In genomic region chr17:56627530-56628277, GRCm38 (mm10) we compare ENCODE assay signal across 8 mouse cellular contexts. TPM values are rescaled to one million over a fixed set of nuclear protein-coding genes. Genes with fewer than 3 reads are reported as not detected.
DNase-seq lines count a peak whose midpoint lies in the region; ATAC-seq and TF ChIP-seq lines count a peak whose summit lies in the region.

Gene Catsperd, plus strand, starts transcription at chr17:56628143.

- H3K27ac ChIP-seq in ES-Bruce4 (ENCODE audit: insufficient read depth, low read length): peak within 1 kb of the TSS; percentile 54
- H3K27ac ChIP-seq in forebrain, embryonic 10.5 days: peak within 1 kb of the TSS; percentile 94
- H3K27ac ChIP-seq in kidney, postnatal 0 days: peak within 1 kb of the TSS; percentile 87
- H3K27ac ChIP-seq in midbrain, embryonic 10.5 days (replicated peaks): peak within 1 kb of the TSS; percentile 90

- TF ChIP-seq EP300 in ES-Bruce4 (IDR thresholded peaks at IDR 0.05; ENCODE audit: insufficient read depth, low read depth, low read length): no peak

- peak; percentile 18 for TF ChIP-seq POLR2A in ES-Bruce4 (IDR thresholded peaks at IDR 0.05; ENCODE audit: insufficient read depth, low read length)

- peak within 1 kb of the TSS; percentile 17; the same call in 1 of the 2 replicates for H3K9ac ChIP-seq in ES-Bruce4 (ENCODE audit: low read depth, poor library complexity, severe bottlenecking)
- H3K9ac ChIP-seq in kidney, postnatal 0 days (ENCODE audit: low read depth, low read length): peak within 1 kb of the TSS; percentile 51; the same call in 1 of the 2 replicates

- no peaks in the 10 kb centered on the region for H3K9me3 ChIP-seq in erythroblast, embryonic 14.5 days (ENCODE audit: control insufficient read depth, low read length)
- no peaks in the 10 kb centered on the region for H3K9me3 ChIP-seq in ES-Bruce4 (replicated peaks; ENCODE audit: control insufficient read depth, insufficient read depth, low read length, poor library complexity, severe bottlenecking)
- H3K9me3 ChIP-seq in forebrain, embryonic 10.5 days: no peaks in the 10 kb centered on the region
- no peaks in the 10 kb centered on the region for H3K9me3 ChIP-seq in kidney, postnatal 0 days (replicated peaks; ENCODE audit: low read length)
- no peaks in the 10 kb centered on the region for H3K9me3 ChIP-seq in midbrain, embryonic 10.5 days (replicated peaks)

- no peak for TF ChIP-seq CTCF in ES-Bruce4 (IDR thresholded peaks at IDR 0.05; ENCODE audit: low read depth, low read length)
- TF ChIP-seq CTCF in kidney, postnatal 0 days (IDR thresholded peaks at IDR 0.05; ENCODE audit: low read depth): no peak

- WGBS in forebrain, embryonic 10.5 days: 12% methylated on average over 26 of the region's 26 CpGs
- WGBS in kidney, postnatal 0 days: 8% methylated on average over 26 of the region's 26 CpGs
- WGBS in midbrain, embryonic 10.5 days: 10% methylated on average over 26 of the region's 26 CpGs

- no peak for ATAC-seq in erythroblast, adult 5-6 weeks (replicated peaks; ENCODE audit: low FRiP score, poor library complexity, severe bottlenecking)
- peak; percentile 38 for ATAC-seq in kidney, postnatal 0 days (replicated peaks; ENCODE audit: low FRiP score, low read depth)
- ATAC-seq in frontal cortex, adult (ENCODE audit: low TSS enrichment): no peak

- peak within 1 kb of the TSS; percentile 88 for H3K4me3 ChIP-seq in erythroblast, embryonic 14.5 days (replicated peaks)
- H3K4me3 ChIP-seq in ES-Bruce4 (ENCODE audit: low read depth, low read length): peak within 1 kb of the TSS; percentile 76
- peak within 1 kb of the TSS; percentile 100 for H3K4me3 ChIP-seq in forebrain, embryonic 10.5 days
- H3K4me3 ChIP-seq in kidney, postnatal 0 days (replicated peaks; ENCODE audit: low read depth, low read length): peak within 1 kb of the TSS; percentile 79
- peak within 1 kb of the TSS; percentile 83 for H3K4me3 ChIP-seq in midbrain, embryonic 10.5 days

- peak; percentile 36 for DNase-seq in forebrain, embryonic 10.5 days (ENCODE audit: extremely low spot score, low spot score)
- no peak for DNase-seq in kidney, postnatal 0 days (ENCODE audit: low spot score)
- no peak for DNase-seq in midbrain, embryonic 10.5 days (ENCODE audit: low spot score)
- no peak for DNase-seq in ovary, postnatal 14 days (ENCODE audit: low spot score)

- peak within 1 kb of the TSS; percentile 87 for H3K4me2 ChIP-seq in kidney, postnatal 0 days (ENCODE audit: low read length)

- H3K36me3 ChIP-seq in erythroblast, embryonic 14.5 days (ENCODE audit: control insufficient read depth): peaks cover 27% of the 10 kb centered on the region
- H3K36me3 ChIP-seq in ES-Bruce4 (ENCODE audit: control insufficient read depth, insufficient read depth, low read length, poor library complexity, severe bottlenecking): peaks cover under 1% of the 10 kb centered on the region; the same call in 1 of the 2 replicates
- H3K36me3 ChIP-seq in forebrain, embryonic 10.5 days (replicated peaks): peaks cover 28% of the 10 kb centered on the region
- H3K36me3 ChIP-seq in kidney, postnatal 0 days (ENCODE audit: insufficient read depth, low read length): 0 out of 2 replicates have a peak, but pooled peaks cover 2% of the 10 kb centered on the region
- peaks cover 27% of the 10 kb centered on the region for H3K36me3 ChIP-seq in midbrain, embryonic 10.5 days

- peaks cover 24% of the 10 kb centered on the region for H3K27me3 ChIP-seq in erythroblast, embryonic 14.5 days (ENCODE audit: control insufficient read depth)
- H3K27me3 ChIP-seq in ES-Bruce4 (ENCODE audit: control insufficient read depth, insufficient read depth, low read length, poor library complexity, severe bottlenecking): no peaks in the 10 kb centered on the region
- no peaks in the 10 kb centered on the region for H3K27me3 ChIP-seq in forebrain, embryonic 10.5 days (ENCODE audit: poor library complexity, severe bottlenecking)
- no peaks in the 10 kb centered on the region for H3K27me3 ChIP-seq in kidney, postnatal 0 days (ENCODE audit: insufficient read depth, low read length)
- H3K27me3 ChIP-seq in midbrain, embryonic 10.5 days (ENCODE audit: low read depth, poor library complexity, severe bottlenecking): no peaks in the 10 kb centered on the region

- peaks cover 39% of the 10 kb centered on the region for H3K4me1 ChIP-seq in erythroblast, embryonic 14.5 days (ENCODE audit: control insufficient read depth)
- peaks cover 5% of the 10 kb centered on the region for H3K4me1 ChIP-seq in ES-Bruce4 (ENCODE audit: control insufficient read depth, insufficient read depth, low read length)
- peaks cover 33% of the 10 kb centered on the region for H3K4me1 ChIP-seq in forebrain, embryonic 10.5 days
- H3K4me1 ChIP-seq in kidney, postnatal 0 days (replicated peaks; ENCODE audit: insufficient read depth, low read length): 0 out of 2 replicates have a peak, but pooled peaks cover 8% of the 10 kb centered on the region
- peaks cover 26% of the 10 kb centered on the region for H3K4me1 ChIP-seq in midbrain, embryonic 10.5 days

RNA-seq across cellular contexts. Expression of gene Catsperd, which starts in this region (rescaled TPM):
- polyA plus RNA-seq in erythroblast, embryonic 14.5 days (2012): not detected in 2 replicates
- total RNA-seq in erythroblast, adult 5-6 weeks (2015; ENCODE audit: low replicate concordance): not detected in 2 replicates
- total RNA-seq in erythroblast, adult 5-6 weeks (2017; ENCODE audit: low replicate concordance): not detected in 2 replicates
- polyA plus RNA-seq in ES-Bruce4 (2011; ENCODE audit: insufficient read depth, insufficient read length, low read depth, missing spikeins): 2.4 and 3.7 TPM in 2 replicates
- 0.53 and 0.81 TPM in 2 replicates for polyA plus RNA-seq in forebrain, embryonic 10.5 days (2016; fragmentation: Nextera tagmentation; extraction: Ambion mirVana)
- 0.78 and 1.0 TPM in 2 replicates for polyA plus RNA-seq in kidney, postnatal 0 days (2015; fragmentation: Nextera tagmentation; extraction: Ambion mirVana)
- 0.61 and 0.79 TPM in 2 replicates for polyA plus RNA-seq in midbrain, embryonic 10.5 days (2016; fragmentation: Nextera tagmentation; extraction: Ambion mirVana)

Comparison
In these comparisons a context has a peak if more than half of its experiments do, and no peak if none do; other contexts are left out.
1. Peak in DNase-seq, H3K4me3 ChIP-seq and H3K27ac ChIP-seq in forebrain, embryonic 10.5 days; RNA of the gene not detected or under 1 TPM.